Mouse (Mus musculus): ENCODE measurements around the gene Gm17482.

Gene Gm17482

DNA sequence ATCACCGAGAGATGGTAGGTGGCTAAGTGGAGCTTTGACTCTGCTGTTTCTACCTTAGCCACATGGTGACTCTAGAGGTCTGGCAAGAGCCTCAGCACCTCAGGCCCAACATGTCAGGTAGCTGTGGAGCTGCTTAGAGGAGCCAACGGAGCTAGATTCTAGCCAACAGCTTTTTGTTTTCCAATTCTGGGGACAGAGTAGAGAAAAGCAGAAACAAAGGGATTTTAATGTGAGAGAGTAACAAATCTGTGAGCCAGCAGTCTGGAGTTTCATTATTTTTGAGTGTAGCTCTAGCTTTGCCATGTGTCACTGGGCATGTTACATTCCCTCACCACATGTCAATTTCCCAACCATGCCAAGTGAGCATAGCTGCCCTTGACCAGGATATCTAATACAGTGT is 17.1 kb downstream of the Gm17482 start:
- in situ Hi-C loops (cut with MboI, MseI): no loop called here

DNA sequence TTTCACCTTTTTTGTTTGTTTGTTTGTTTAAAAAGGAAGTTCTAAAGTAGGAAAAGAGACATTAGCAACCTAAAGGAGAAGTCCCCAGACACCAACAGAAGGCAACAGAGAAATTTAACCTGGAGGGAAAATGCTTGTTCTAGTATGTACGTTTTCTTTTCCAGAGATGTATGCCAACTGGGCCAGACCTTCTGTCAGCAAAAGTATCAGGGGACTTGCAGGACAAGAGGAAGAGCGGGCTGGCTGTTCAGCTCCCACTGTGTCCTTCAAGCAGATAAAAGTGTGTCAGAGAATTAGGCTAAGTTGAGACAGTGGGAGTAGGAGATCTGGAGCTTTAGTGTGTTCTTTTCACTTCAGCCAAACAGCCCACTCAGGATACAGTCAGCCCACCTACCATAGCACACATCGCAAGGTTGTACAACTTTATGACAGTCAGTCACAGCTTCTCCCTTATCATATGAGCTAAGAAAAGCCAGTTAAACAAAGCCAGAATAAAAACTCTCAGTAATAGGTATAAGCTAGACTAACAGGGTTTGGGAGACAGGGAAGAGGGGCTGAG is 18.4 kb downstream of the Gm17482 start:
- in situ Hi-C loops (cut with MboI, MseI): no loop called here

DNA sequence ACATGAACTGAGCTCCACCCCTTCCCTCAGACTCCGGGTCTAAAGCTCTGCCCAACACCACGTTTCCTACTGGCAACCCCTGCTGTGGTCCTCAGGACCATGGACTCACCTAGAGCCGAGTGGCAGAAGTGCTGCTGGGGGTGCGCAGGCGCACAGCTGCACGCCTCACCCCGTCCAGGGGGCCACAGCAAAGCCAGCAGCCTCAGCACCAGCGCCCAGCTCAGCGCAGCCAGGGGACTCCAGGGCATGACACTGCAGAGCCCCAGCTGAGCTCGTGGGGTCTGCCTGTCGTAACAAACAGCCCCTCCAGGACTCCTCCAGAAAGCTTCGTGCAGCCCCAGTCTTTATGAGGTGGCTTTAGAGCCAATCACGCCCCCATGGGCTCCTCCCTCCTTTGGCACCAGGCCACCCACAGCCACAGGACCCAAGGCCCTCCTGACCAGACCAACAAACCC is 24.4 kb downstream of the Gm17482 start:
- in situ Hi-C loops (cut with MboI, MseI): no loop called here

GRCm38 (mm10) chr6:115252099-115252873 is 25.1 kb downstream of the Gm17482 start, which contains the start of gene Timp4:
TSS of gene Timp4 (minus strand) at chr6:115252205.
- in situ Hi-C loops (cut with MboI, MseI): no loop called here

GRCm38 (mm10) chr6:115255171-115255570 is 28.0 kb downstream of the Gm17482 start:
- in situ Hi-C loops (cut with MboI, MseI): no loop called here

DNA sequence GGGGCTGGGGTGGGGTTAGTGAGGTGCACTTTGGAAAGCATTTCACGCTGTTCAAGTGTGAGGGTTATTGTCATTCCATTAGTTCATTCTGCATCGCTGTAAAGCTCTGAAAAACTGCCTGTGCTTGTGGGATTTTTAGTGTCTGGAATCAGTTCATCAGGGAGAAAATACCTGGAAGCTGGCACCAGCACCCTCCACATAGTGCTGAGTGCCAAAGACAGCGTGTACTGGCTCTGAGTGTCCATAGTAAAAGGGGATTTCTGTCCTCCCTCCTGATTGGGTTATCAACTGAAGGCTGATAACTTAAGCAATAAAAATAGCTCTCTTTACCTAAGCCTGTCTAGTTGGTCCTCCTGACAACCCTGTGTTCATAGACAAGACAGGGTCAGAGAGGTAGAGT is 33.4 kb downstream of the Gm17482 start:
- in situ Hi-C loops (cut with MboI, MseI): loop anchor here in 1 of 2 experiments (5.0 kb wide), 1 partner anchor 48 kb away; no protein-coding TSS in a partner anchor

DNA sequence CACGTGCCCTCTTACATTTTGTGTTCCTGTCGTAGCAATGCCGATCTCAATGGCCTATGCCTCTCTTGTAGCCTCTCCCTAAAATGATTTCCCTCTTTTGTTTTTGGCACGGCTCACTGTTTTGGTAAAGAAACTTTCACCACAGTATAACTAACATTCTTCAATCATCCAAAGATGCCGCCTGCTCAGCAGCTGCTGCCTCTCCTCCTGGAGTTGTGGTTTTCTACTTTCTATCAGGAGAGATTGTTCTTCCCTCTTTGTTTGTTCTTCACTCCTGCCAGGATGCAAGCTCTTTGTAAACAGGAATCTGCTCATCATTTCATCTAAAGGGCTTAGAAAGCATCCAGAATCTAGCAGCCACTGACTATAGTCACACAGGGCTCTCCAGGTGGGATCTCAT is 39.6 kb downstream of the Gm17482 start:
- in situ Hi-C loops (cut with MboI, MseI): no loop called here

- in situ Hi-C loops (cut with MboI, MseI): no loop called here
Measured at GRCm38 (mm10) chr6:115267916-115268315, 40.8 kb downstream of the Gm17482 start.

DNA sequence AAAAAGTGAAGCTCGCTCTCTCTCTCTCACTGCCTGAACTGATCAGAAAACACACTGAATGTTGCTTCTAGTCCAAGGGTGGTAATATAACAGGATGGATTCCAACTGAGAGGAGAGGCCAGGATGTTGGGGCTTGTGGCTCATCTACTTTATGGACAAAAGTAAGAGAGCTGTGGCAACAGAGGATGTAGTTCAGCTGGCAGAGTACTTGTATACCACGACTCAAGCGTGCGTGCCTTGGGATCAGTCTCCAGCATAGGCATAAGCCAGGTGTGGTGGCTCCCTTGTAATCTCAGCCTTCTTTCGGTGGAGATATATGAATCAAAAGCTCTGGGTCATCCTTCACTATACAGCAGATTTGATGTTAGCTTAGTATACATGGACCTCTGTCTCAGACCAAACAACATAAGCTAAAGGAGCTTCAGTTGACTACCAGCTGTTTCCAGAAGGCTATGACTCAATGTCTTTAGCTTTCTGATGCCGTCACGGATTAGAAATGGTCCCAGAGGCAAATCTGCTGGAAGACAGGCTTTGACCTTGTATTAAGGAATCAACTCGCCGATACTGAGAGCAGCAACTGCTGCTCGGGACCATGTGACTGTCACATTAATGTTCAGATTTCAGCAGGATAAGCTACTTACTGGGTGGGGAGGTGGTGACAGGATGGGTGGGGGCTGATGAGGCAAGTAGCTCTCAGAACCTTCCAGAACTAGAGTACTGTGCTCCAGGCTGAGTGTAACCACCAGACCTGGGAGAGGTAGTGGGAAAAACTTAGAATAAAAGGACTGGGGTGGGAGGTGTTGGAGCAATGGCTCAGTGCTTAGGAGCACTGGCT is 41.6 kb downstream of the Gm17482 start:
- in situ Hi-C loops (cut with MboI, MseI): no loop called here

GRCm38 (mm10) chr6:115269561-115269960 is 42.4 kb downstream of the Gm17482 start:
- in situ Hi-C loops (cut with MboI, MseI): no loop called here

GRCm38 (mm10) chr6:115270085-115270484 is 42.9 kb downstream of the Gm17482 start:
- in situ Hi-C loops (cut with MboI, MseI): loop anchor here in 1 of 2 experiments (10.0 kb wide), 1 partner anchor 335 kb away; no protein-coding TSS in a partner anchor

GRCm38 (mm10) chr6:115271326-115271725 is 44.2 kb downstream of the Gm17482 start:
- in situ Hi-C loops (cut with MboI, MseI): loop anchor here in 1 of 2 experiments (10.0 kb wide), 1 partner anchor 337 kb away; no protein-coding TSS in a partner anchor

- in situ Hi-C loops (cut with MboI, MseI): loop anchor here in 1 of 2 experiments (10.0 kb wide), 1 partner anchor 337 kb away; no protein-coding TSS in a partner anchor
Measured at GRCm38 (mm10) chr6:115271866-115272271, 44.7 kb downstream of the Gm17482 start.

GRCm38 (mm10) chr6:115273346-115273745 is 46.2 kb downstream of the Gm17482 start:
- in situ Hi-C loops (cut with MboI, MseI): loop anchor here in 1 of 2 experiments (10.0 kb wide), 1 partner anchor 339 kb away; no protein-coding TSS in a partner anchor

DNA sequence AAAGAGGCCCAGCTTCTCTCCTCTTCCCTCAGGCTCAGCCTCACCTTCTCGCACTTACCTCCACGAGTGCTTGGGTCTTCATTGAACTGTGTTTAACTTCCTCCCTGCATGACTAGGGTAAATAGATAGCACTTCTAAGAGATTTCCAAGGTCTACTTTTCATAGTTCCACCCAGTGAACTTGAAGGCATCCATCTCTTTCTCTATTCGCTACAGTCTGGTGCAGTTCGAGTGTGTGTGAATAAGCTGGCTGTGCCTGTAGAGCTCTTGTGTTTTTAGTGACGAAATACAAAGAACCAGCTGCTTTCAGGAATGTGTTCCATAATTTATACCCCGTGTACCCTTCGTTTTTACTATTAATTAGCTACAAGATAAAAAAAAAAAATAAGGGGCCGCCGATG is 47.6 kb downstream of the Gm17482 start:
- in situ Hi-C loops (cut with MboI, MseI): loop anchor here in 1 of 2 experiments (10.0 kb wide), 1 partner anchor 340 kb away; no protein-coding TSS in a partner anchor

DNA sequence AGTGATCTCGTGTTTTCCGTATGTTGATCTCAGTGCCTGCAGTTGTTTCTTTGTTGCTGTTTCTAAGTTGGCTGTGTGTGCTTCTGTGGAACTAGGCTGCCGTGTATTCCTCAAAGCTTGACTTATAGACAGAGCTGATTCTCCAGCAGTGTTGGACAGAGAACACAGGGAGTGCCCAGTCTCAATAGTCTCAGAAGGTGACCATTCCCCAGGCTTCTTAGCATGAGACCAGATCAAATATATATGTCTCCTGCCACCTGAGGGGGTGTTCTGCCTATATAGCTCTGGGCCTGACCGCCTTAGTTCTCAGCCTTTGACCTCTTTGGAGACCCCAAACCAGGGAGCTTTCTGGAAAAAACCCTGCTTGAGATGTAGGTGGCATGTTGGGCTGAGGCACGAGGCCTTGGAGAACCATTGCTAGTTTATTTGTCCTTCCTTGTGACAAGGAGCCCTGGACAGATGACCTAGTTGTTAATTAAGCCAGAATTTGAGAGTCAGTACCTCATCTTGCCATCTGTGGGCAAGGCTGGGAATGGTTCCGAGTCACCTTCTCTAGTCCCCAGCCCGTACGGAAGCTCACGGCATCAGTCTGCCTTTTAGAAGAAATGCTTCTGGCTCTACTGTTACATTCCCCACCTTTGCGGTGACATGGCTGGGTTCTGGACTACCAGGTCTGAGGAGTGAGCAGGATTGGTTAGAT is 48.1 kb downstream of the Gm17482 start:
- in situ Hi-C loops (cut with MboI, MseI): loop anchor here in 1 of 2 experiments (10.0 kb wide), 1 partner anchor 340 kb away; no protein-coding TSS in a partner anchor

DNA sequence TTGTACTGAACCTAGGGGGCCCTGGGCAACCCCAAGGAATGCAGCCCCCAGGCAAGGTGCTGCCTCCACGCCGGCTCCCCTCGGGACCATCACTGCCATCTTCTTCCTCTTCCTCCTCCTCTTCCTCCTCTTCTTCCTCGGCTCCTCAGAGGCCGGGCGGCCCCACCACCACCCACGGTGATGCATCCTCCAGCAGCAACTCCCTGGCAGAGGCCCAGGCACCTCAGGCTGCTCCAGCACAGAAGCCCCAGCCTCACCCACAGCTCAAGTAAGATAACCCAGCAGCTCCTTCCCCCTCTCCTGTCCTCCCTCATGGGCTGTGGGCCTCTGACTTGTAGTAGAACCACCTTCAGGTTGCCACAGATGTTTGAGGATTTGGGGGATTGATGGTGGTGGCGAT is 50.9 kb downstream of the Gm17482 start:
- in situ Hi-C loops (cut with MboI, MseI): loop anchor here in 1 of 2 experiments (10.0 kb wide), 1 partner anchor 343 kb away; no protein-coding TSS in a partner anchor

DNA sequence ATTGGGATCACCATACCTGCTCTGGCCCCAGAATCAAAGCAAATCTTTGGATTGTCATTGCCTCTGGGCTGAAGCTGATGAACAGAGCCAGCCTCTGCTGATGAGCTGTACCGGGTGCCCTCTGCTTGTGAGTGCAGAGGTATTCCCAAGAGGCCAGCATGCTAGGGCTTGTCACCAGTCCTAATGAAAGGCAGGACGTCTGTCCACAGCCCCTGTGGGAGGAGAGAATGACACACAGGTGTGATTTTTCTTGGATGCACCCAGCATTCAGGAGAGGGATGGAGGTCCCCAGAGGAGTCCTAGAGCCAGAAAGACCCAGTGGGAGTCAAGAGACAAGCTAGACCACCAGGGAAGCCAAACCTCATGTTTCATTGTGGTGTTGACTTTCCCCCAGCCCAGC is 52.5 kb downstream of the Gm17482 start:
- in situ Hi-C loops (cut with MboI, MseI): loop anchor here in 1 of 2 experiments (5.0 to 10.0 kb wide), 2 partner anchors 258 to 345 kb away; no protein-coding TSS in a partner anchor

- in situ Hi-C loops (cut with MboI, MseI): loop anchor here in 1 of 2 experiments (5.0 kb wide), 1 partner anchor 253 kb away; no protein-coding TSS in a partner anchor
Measured at GRCm38 (mm10) chr6:115284153-115284552, 57.0 kb downstream of the Gm17482 start.

DNA sequence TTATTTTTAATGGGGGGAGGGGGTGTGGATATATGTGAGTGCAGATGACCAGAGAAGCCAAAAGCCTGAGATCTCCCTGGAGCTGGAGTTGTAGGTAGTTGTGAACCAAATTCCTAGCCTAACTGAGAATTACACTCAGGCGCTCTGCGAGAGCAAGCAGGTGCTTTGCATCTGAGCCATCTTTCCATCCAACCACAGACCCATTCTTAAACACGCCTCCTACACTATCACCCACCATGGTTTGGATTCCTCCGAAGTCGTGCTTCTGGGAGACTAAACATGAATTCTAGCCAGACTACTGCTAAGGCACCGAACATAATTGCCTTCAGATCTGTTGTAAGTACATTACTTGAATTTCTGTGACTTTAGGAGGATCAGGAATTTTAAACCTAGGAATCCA is 59.3 kb downstream of the Gm17482 start:
- in situ Hi-C loops (cut with MboI, MseI): no loop called here

DNA sequence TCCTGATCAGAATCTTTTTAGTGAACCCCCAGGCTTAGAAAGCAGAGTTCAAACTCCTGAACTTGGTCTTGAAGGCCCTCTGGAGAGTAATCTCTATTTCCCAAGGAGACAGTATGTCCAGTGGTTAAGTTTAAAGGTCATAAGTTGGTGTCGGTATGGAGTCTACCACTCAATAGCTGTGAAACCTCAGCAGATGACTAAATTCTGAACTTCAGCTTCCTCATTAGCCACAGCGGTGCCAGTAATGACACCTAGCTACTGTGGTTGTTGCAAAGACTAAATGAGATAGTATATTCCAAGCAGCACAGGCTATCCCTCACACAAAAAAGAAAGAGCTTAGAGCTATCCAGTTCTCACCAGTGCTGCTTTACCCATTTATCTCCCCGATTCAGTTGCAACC is 61.1 kb downstream of the Gm17482 start:
- in situ Hi-C loops (cut with MboI, MseI): no loop called here
